Mouse (Mus musculus): Measurements from ENCODE around the gene Slc9a5. TPM values are rescaled to one million over a fixed set of nuclear protein-coding genes. Genes with fewer than 3 reads are reported as not detected.

The Slc9a5 gene
- 5.9 and 6.0 TPM in 2 replicates for polyA plus RNA-seq (2015; fragmentation: Nextera tagmentation; extraction: Ambion mirVana)

DNA sequence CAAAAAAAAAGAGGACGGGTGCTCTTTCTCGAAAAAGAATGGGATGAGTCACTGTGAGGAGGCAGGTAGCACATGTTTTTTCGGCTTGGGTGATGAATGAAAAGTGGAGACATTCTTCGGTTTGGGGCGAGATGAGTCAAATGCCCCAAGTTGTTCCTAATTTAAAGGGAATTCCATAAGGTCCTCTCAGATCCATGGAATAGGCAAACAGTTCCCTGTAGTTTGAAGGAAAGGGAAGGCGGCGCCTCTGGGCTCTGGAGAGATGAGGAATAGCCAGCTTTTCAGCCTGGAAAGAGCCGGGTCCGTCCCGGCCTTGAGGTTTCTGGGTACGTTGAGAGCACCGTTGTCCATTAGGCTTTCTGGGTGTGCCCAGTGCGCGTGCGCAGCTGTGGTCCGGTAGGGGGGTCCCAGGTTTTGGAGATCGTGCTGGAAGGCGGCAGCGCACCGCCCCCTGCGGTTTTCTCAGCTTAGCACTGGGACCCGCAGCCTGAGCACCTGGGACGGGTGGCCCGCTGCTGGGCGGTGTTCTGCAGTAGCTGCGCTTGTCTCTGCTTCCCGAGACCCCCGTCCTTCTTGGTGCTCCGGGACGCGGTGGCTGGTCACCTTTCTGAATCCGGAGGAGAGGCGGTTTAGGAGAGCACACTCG is at the start of gene Slc9a5:
Slc9a5 (plus strand) TSS at position 394 of the 646 bp plus-strand sequence.
- Histone ChIP-seq H3K9ac (peak within 1 kb of the TSS; percentile 82), H3K4me1 (peaks cover 46% of the 10 kb centered on the region), H3K4me3 (peak within 1 kb of the TSS; percentile 73), H3K27ac (peak within 1 kb of the TSS; percentile 86), H3K36me3 (no peaks in the 10 kb centered on the region), H3K4me2 (peak within 1 kb of the TSS; percentile 95), H3K27me3 (peaks cover 13% of the 10 kb centered on the region; the same call in 1 of the 2 replicates), H3K9me3 (no peaks in the 10 kb centered on the region)
- 1% methylated on average over 34 of the region's 34 CpGs for WGBS
- ATAC-seq (ENCODE audit: insufficient number of reproducible peaks, insufficient read depth, low FRiP score, low TSS enrichment, low read depth), result no peak

DNA sequence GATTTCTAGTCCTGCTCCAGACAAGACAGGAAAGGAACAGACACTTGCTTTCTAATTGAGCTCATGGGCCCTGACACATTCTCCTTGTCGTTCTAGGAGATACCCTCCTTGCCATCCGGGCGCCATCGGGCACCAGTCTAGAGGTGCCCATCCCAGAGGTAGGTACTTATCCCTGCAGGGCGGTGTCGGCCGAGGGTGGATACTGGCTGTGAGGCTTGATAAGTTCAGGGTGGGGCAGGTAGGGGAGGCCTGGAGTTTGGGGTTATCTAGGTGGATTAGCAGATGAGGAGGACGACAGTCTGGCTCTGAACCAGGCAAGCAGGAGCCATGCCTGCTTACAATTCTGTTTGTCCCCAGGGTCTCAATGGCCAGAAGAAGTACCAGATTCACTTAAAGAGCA is 48.7 kb upstream of the Slc9a5 start:
- Histone ChIP-seq H3K4me2 (no peak overlapping the region), H3K4me1 (peaks cover 26% of the 10 kb centered on the region), H3K9ac (no peak overlapping the region), H3K36me3 (peaks cover 59% of the 10 kb centered on the region), H3K27ac (no peak overlapping the region), H3K4me3 (no peak overlapping the region), H3K9me3 (no peaks in the 10 kb centered on the region), H3K27me3 (no peaks in the 10 kb centered on the region)
- 92% methylated on average over 8 of the region's 8 CpGs for WGBS
- ATAC-seq (ENCODE audit: insufficient number of reproducible peaks, insufficient read depth, low FRiP score, low TSS enrichment, low read depth), result no peak

DNA sequence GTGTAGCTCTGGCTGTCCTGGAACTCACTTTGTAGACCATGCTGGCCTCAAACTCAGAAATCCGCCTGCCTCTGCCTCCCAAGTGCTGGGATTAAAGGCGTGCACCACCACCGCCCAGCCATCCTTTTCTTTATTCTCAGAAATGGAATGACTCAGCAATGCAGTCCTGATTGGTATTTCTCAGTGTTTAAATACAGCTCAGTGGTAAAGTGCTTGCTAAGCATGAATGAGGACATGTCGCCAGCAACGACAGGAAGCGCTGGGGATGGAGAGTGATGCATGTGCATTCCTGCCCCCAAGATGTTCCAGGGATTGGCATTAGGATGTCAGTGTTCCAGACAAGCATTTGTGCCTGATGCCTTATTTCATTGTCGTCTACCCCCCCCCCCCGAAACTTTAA is 45.2 kb upstream of the Slc9a5 start:
- Histone ChIP-seq H3K9me3 (no peaks in the 10 kb centered on the region), H3K27ac (no peak overlapping the region), H3K4me1 (peaks cover 35% of the 10 kb centered on the region), H3K9ac (no peak overlapping the region), H3K36me3 (peaks cover 77% of the 10 kb centered on the region), H3K27me3 (no peaks in the 10 kb centered on the region), H3K4me2 (no peak overlapping the region), H3K4me3 (no peak overlapping the region)
- ATAC-seq (ENCODE audit: insufficient number of reproducible peaks, insufficient read depth, low FRiP score, low TSS enrichment, low read depth), result no peak
- whole genome bisulfite sequencing, result 85% methylated on average over 8 of the region's 8 CpGs

DNA sequence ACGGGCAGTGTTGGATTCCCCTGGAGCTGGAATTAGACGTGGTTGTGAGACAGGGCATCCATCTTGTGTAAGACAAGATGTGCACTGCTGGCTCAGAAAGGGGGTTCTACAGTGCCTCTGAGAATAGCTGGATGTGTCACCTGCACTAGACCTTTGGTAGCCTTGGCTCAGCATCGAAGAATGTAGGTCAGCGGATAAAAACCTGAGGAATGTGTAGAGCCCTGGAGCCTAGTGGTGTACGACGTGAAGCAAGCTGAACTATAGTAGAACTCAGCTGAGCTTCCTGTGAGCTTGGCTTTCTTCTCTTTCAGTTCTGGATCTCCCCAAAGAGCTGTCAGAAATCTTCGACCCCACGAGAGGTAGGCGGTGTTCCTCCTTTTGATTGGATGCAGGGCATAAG is 44.8 kb upstream of the Slc9a5 start:
- peaks cover 30% of the 10 kb centered on the region for H3K4me1 ChIP-seq
- peaks cover 78% of the 10 kb centered on the region for H3K36me3 ChIP-seq
- peak overlapping the region; percentile 64 for H3K27ac ChIP-seq
- no peak overlapping the region for H3K4me3 ChIP-seq
- no peak overlapping the region for H3K4me2 ChIP-seq
- no peak overlapping the region for H3K9ac ChIP-seq
- WGBS, result 83% methylated on average over 9 of the region's 9 CpGs
- no peaks in the 10 kb centered on the region for H3K27me3 ChIP-seq
- no peaks in the 10 kb centered on the region for H3K9me3 ChIP-seq
- ATAC-seq (ENCODE audit: insufficient number of reproducible peaks, insufficient read depth, low FRiP score, low TSS enrichment, low read depth), result no peak

DNA sequence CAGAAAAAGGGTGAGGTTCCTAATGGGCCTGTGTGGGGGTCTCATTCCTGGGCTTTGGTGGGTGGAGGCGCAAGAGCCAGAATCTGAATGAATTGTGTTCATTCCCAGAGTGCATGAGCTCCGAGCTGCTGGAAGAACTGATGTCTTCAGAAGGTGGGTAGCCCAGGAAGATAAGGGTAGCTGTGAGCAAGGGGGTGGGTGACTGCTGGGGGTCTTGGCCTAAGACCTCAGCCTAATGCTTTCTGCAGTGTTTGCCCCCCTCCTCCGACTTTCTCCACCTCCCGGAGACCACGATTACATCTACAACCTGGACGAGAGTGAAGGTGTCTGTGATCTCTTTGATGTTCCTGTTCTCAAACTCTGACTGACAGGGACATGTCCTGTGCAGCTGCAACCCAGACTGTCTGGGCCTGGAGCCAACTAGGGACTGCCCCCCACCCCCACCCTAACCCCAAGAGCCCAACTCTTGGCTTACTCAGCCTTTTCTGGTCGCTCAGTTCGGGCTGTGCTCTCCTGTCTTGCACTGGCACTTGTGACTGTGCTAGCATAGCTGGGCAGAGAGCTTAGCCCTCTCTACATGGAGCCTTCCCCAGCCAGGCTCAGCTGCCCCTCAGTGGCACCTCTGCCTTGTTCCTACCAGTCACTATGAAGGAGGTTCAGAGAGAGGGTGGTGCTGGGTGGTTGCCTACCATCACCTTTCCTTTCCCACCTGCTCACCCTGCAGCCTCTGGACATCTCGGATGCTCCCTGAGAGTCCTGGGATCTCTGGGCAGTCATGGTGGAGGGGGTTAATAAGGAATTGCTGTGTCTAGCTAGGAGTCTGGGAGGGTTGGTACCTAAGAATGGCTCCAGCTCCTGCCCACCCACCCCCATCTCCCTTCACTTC is 44.1 kb upstream of the Slc9a5 start:
- no peak for ATAC-seq (ENCODE audit: insufficient number of reproducible peaks, insufficient read depth, low FRiP score, low TSS enrichment, low read depth)

DNA sequence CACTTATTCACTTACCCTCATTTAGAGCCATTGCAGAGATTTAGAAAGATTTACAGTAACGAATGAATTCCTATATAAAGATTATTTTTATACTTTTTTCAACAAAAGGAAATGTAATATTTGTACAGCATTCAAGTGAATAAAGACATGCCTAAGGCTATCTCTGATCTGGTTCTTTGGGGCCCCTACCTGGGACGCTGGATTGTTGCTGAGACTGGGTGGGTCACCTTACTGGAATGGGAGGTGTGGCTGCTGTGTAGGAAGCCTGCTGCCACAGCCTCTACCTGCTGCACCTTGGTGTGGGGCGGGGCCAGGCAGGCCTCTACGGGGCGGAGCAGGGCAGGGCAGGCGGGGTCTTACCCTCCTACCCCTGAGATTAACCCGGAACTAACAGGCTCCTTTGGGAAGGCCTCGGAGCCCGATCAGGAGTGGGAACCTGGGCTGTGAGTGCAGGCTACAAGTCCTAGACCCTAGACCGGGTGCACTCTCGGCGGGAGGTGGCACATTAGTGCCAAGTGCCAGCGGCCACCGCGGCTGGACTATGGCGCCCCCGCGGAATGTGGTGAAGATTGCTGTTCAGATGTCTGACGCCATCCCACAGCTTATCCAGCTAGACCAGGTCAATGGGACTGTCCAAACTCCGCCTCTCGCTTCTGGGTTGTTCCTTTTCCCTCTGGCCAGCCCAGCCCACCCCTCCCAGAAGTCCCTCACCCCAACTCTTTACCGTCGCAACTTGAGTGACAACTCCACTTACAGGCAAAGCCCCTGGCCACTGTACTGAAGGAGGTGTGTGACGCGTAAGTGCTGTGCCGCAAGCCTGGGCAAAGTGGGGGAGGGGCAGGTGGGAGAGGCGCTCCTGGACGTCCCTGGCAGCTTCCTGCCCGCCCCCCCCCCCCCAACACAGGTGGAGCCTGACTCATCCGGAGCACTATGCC is 43.2 kb upstream of the Slc9a5 start, which contains the start of gene Elmo3:
Elmo3 (plus strand) TSS at position 391 of the 935 bp plus-strand sequence.
- Histone ChIP-seq H3K27me3 (no peaks in the 10 kb centered on the region), H3K9ac (peak within 1 kb of the TSS; percentile 70), H3K36me3 (peaks cover 79% of the 10 kb centered on the region), H3K27ac (peak within 1 kb of the TSS; percentile 80), H3K9me3 (no peaks in the 10 kb centered on the region), H3K4me2 (peak within 1 kb of the TSS; percentile 71), H3K4me1 (peaks cover 28% of the 10 kb centered on the region), H3K4me3 (peak within 1 kb of the TSS; percentile 43)
- peak; percentile 60 for ATAC-seq (ENCODE audit: insufficient number of reproducible peaks, insufficient read depth, low FRiP score, low TSS enrichment, low read depth)
- 10% methylated on average over 27 of the region's 30 CpGs for WGBS

More for the DNA sequence above, 44.1 kb upstream of the Slc9a5 start:
- 49% methylated on average over 9 of the region's 9 CpGs for WGBS
- Histone ChIP-seq H3K4me2 (peak overlapping the region; percentile 71; the same call in 1 of the 2 replicates), H3K27me3 (no peaks in the 10 kb centered on the region), H3K36me3 (peaks cover 80% of the 10 kb centered on the region), H3K4me1 (peaks cover 28% of the 10 kb centered on the region), H3K27ac (peak overlapping the region; percentile 80), H3K9ac (no peak overlapping the region), H3K4me3 (no peak overlapping the region), H3K9me3 (no peaks in the 10 kb centered on the region)

DNA sequence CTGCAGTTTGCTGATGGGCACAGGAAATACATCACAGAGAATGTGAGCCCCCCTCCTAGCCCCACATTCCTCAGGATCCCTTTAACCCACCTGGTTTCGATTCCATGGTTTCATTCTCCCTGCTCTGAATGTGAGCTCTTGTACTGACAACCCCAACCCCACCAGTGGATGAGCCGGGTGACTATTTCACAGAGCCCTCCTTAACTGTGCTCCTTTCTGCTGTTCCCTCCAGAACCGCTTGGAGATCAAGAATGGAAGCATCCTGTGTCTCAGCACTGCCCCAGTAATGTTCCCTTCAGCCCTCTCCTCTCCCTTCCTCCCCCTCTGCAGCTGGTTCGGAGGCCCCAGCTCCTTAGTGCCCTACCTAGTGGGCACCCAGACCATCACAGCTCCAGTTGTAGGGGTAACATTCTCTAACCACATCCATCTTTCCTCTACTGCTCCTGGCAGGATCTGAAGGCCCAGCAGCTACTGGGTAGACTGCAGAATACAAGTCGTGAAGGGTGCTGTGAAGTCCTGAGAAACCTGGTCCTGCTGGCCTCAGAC is 42.4 kb upstream of the Slc9a5 start:
- no peaks in the 10 kb centered on the region for H3K27me3 ChIP-seq
- no peaks in the 10 kb centered on the region for H3K9me3 ChIP-seq
- peaks cover 28% of the 10 kb centered on the region for H3K4me1 ChIP-seq
- peak; percentile 1; the same call in 1 of the 2 replicates for ATAC-seq (ENCODE audit: insufficient number of reproducible peaks, insufficient read depth, low FRiP score, low TSS enrichment, low read depth)
- 24% methylated on average over 5 of the region's 5 CpGs for WGBS
- peak overlapping the region; percentile 80 for H3K27ac ChIP-seq
- peak overlapping the region; percentile 70 for H3K9ac ChIP-seq
- peak overlapping the region; percentile 43 for H3K4me3 ChIP-seq
- peaks cover 79% of the 10 kb centered on the region for H3K36me3 ChIP-seq
- H3K4me2 ChIP-seq, result peak overlapping the region; percentile 71

DNA sequence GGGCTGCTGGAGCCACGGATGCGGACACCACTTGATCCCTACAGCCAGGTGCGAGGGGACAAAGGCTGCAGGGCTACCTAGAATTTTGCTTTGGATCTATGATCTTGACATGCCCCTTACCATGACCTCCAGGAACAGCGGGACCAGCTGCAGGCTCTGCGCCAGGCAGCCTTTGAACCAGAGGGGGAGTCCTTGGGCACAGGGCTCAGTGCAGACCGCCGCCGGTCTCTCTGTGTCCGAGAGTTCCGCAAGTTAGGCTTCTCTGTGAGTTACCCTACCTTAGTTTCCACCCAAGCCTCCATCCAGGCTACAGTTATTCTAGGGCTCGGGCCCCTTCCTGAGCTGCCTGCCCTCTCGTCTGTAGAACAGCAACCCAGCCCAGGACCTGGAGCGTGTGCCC is 41.0 kb upstream of the Slc9a5 start:
- ATAC-seq (ENCODE audit: insufficient number of reproducible peaks, insufficient read depth, low FRiP score, low TSS enrichment, low read depth), result no peak
- Histone ChIP-seq H3K27me3 (no peaks in the 10 kb centered on the region), H3K36me3 (peaks cover 79% of the 10 kb centered on the region), H3K9ac (no peak overlapping the region), H3K27ac (no peak overlapping the region), H3K4me2 (no peak overlapping the region), H3K4me3 (no peak overlapping the region), H3K4me1 (peaks cover 28% of the 10 kb centered on the region), H3K9me3 (no peaks in the 10 kb centered on the region)
- WGBS, result 96% methylated on average over 13 of the region's 13 CpGs

DNA sequence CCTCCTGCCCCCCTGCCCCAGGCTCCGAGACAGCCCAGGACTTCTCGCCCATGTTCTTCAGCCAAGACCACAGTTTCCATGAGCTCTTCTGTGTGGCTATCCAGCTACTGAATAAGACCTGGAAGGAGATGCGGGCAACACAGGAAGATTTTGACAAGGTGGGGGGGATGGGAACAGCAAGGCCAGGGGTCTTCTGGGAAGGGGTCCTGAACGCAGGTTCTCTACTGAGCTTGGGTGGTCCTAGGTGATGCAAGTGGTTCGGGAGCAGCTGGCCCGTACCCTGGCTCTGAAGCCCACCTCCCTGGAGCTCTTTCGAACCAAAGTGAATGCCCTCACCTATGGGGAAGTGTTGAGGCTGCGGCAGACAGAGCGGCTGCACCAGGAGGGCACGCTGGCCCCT is 40.2 kb upstream of the Slc9a5 start:
- Histone ChIP-seq H3K36me3 (peaks cover 79% of the 10 kb centered on the region), H3K4me2 (no peak overlapping the region), H3K4me1 (peaks cover 28% of the 10 kb centered on the region), H3K27ac (no peak overlapping the region), H3K27me3 (no peaks in the 10 kb centered on the region), H3K9me3 (no peaks in the 10 kb centered on the region), H3K4me3 (no peak overlapping the region), H3K9ac (no peak overlapping the region)
- ATAC-seq (ENCODE audit: insufficient number of reproducible peaks, insufficient read depth, low FRiP score, low TSS enrichment, low read depth), result no peak
- 92% methylated on average over 10 of the region's 10 CpGs for WGBS

DNA sequence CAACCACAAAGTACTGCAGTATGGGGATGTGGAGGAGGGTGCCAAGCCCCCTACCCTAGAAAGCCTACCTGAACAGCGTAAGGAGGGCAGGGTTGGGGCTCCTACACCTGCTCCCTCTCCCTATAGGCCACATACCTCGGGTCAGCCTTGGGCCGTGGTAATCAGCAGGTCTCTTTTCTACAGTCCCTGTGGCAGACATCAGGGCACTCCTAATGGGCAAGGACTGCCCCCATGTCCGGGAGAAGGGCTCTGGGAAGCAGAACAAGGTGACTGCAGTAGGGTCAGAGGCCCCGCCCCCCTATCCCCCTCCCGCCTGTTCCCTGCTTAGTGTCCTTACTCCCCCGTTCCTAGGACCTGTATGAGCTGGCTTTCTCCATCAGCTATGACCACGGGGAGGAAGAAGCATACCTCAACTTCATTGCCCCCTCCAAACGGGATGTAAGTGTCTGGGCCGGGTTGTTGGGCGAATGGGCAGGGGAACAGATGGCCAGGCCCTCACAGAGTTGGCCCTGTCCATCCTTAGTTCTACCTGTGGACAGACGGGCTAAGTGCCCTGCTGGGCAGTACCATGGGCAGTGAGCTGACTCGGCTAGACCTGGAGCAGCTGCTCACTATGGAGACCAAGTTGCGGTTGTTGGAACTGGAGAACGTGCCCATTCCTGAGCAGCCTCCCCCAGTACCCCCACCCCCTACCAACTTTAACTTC is 39.3 kb upstream of the Slc9a5 start:
- Histone ChIP-seq H3K4me1 (peaks cover 24% of the 10 kb centered on the region), H3K27me3 (no peaks in the 10 kb centered on the region), H3K9ac (no peak overlapping the region), H3K36me3 (peaks cover 81% of the 10 kb centered on the region), H3K4me3 (no peak overlapping the region), H3K4me2 (no peak overlapping the region), H3K9me3 (no peaks in the 10 kb centered on the region), H3K27ac (no peak overlapping the region)
- 79% methylated on average over 15 of the region's 15 CpGs for WGBS
- ATAC-seq (ENCODE audit: insufficient number of reproducible peaks, insufficient read depth, low FRiP score, low TSS enrichment, low read depth), result no peak
